15 mouse cellular contexts compared by ENCODE assay signal in genomic region chr13:47647693-47648092, GRCm38 (mm10).
A peak's percentile ranks its signal among the peaks of the same experiment; 100 is the strongest.
DNase-seq lines count a peak whose midpoint lies in the region; ATAC-seq and TF ChIP-seq lines count a peak whose summit lies in the region.
"Had no signal": no experiment of that assay in that cellular context is flagged by ENCODE, and none has a peak within 500 bp of the region (broad histone marks: within the 10 kb centered on the region; RNA-seq: fewer than 3 reads in every experiment).

No protein-coding gene starts in this region.

- WGBS in forebrain, postnatal 0 days = 43% methylated on average over 5 of the region's 5 CpGs
- WGBS in forebrain, embryonic 12.5 days = 81% methylated on average over 5 of the region's 5 CpGs

- H3K9ac ChIP-seq in forebrain, postnatal 0 days = no peak overlapping the region
- H3K9ac ChIP-seq in forebrain, embryonic 12.5 days = no peak overlapping the region
- H3K9ac ChIP-seq: limb, embryonic 15.5 days had no signal

- ATAC-seq in forebrain, postnatal 0 days = peak; percentile 48; the same call in 1 of the 2 replicates
- no peak for ATAC-seq in forebrain, embryonic 12.5 days (ENCODE audit: low FRiP score)

- no peaks in the 10 kb centered on the region for H3K36me3 ChIP-seq in forebrain, postnatal 0 days (ENCODE audit: insufficient read depth)
- no peaks in the 10 kb centered on the region for H3K36me3 ChIP-seq in forebrain, embryonic 12.5 days (replicated peaks)
- H3K36me3 ChIP-seq: limb, embryonic 15.5 days had no signal

- no peaks in the 10 kb centered on the region for H3K9me3 ChIP-seq in forebrain, postnatal 0 days (ENCODE audit: low read length)
- no peaks in the 10 kb centered on the region for H3K9me3 ChIP-seq in forebrain, embryonic 12.5 days
- H3K9me3 ChIP-seq: limb, embryonic 15.5 days had no signal

- H3K4me3 ChIP-seq in forebrain, postnatal 0 days (ENCODE audit: low read depth, low read length) = no peak overlapping the region
- H3K4me3 ChIP-seq in forebrain, embryonic 12.5 days (replicated peaks) = no peak overlapping the region
- H3K4me3 ChIP-seq: limb, embryonic 15.5 days had no signal

- H3K4me2 ChIP-seq in forebrain, postnatal 0 days (ENCODE audit: low read depth) = no peak overlapping the region
- no peak overlapping the region for H3K4me2 ChIP-seq in forebrain, embryonic 12.5 days
- H3K4me2 ChIP-seq: limb, embryonic 15.5 days had no signal

- no peaks in the 10 kb centered on the region for H3K27me3 ChIP-seq in forebrain, postnatal 0 days (ENCODE audit: insufficient read depth, low read length)
- peaks cover 24% of the 10 kb centered on the region for H3K27me3 ChIP-seq in forebrain, embryonic 12.5 days
- H3K27me3 ChIP-seq: limb, embryonic 15.5 days had no signal

- peak; percentile 62 for DNase-seq in forebrain, postnatal 0 days
- peak; percentile 21 for DNase-seq in left cerebral cortex, adult 11 months (ENCODE audit: low spot score)
- no peak for DNase-seq in left cerebral cortex, postnatal 4 days
- DNase-seq in layer of hippocampus, adult 8-10 months (ENCODE audit: low spot score in 2 of 2) = peak; percentile 25 to 35
- DNase-seq in right cerebral cortex, postnatal 10 days (ENCODE audit: low spot score in 2 of 2) = peak; percentile 58 to 72
- DNase-seq in ovary, postnatal 10 days (ENCODE audit: low spot score) = no peak
- no peak for DNase-seq in gastrocnemius, postnatal 10 days
- DNase-seq: cerebellum, adult 9-10 months; embryo, embryonic 11 days; heart, postnatal 10 days; lung, adult 18-20 months; spleen, adult 18-20 months had no signal

- intact Hi-C loops in left cerebral cortex, postnatal 4 days (cut with DNase I) = no loop called here

- H3K27ac ChIP-seq in forebrain, postnatal 0 days (ENCODE audit: low read depth, low read length) = no peak overlapping the region
- no peak overlapping the region for H3K27ac ChIP-seq in forebrain, embryonic 12.5 days
- H3K27ac ChIP-seq: limb, embryonic 15.5 days; stomach, postnatal 0 days had no signal

- no peaks in the 10 kb centered on the region for H3K4me1 ChIP-seq in forebrain, postnatal 0 days (ENCODE audit: insufficient read depth)
- peaks cover 12% of the 10 kb centered on the region for H3K4me1 ChIP-seq in forebrain, embryonic 12.5 days
- H3K4me1 ChIP-seq: limb, embryonic 15.5 days had no signal

- TF ChIP-seq CTCF in forebrain, postnatal 0 days (IDR thresholded peaks at IDR 0.05; ENCODE audit: low read depth) = no peak

Comparison
In these comparisons a context has a peak if more than half of its experiments do, and no peak if none do; other contexts are left out.
1. DNase-seq: peak in forebrain, postnatal 0 days (single experiment), left cerebral cortex, adult 11 months (single experiment), layer of hippocampus, adult 8-10 months (2 of 2) and right cerebral cortex, postnatal 10 days (2 of 2); none in left cerebral cortex, postnatal 4 days (single experiment), ovary, postnatal 10 days (single experiment) and gastrocnemius, postnatal 10 days (single experiment).